Mouse (Mus musculus) brain, embryonic 14.5 days (tissue): ENCODE data around the gene Tcte1. TPM values are rescaled to one million over a fixed set of nuclear protein-coding genes. Genes with fewer than 3 reads are reported as not detected.

ENCODE experiments used
- DNase-seq: peaks from one replicate; pipeline ENCODE4 v3.0.0-alpha.2; 2011; ENCODE audit warnings: low read depth
- CTCF ChIP-seq: fragments of 200-500 bp; IDR thresholded peaks from 2 replicates; pipeline ENCODE4 v1.5.1; 2012; ENCODE audit warnings: inconsistent platforms, mild to moderate bottlenecking, moderate library complexity, borderline replicate concordance; ENCODE audit not compliant: insufficient read depth, insufficient read length; ENCODE audit errors: extremely low read depth
- POLR2A ChIP-seq: fragments of 200-500 bp; IDR thresholded peaks from 2 replicates; pipeline ENCODE4 v1.6.1; 2012; ENCODE audit warnings: mild to moderate bottlenecking, inconsistent platforms, borderline replicate concordance; ENCODE audit not compliant: poor library complexity, insufficient read depth, insufficient read length, severe bottlenecking; ENCODE audit errors: extremely low read depth
- polyA plus RNA-seq: library from polyadenylated mRNA; depleted of rRNA; stranded (reverse); fragments of >200 nt; gene quantifications from 2 replicates; pipeline ENCODE4 v1.2.3, GENCODE M21; 2012; rRNA removed

Gene Tcte1
- polyA plus RNA-seq: 0.40 and 0.92 TPM in 2 replicates

GRCm38 (mm10) chr17:45523263-45523662 lies at the start of gene Tcte1:
Tcte1 (plus strand) TSS chr17:45523434.
- TF ChIP-seq CTCF (no peak), POLR2A (no peak)
- DNase-seq: peak; percentile 82

- TF ChIP-seq CTCF: no peak
- no peak for TF ChIP-seq POLR2A
- no peak for DNase-seq
These were observed 49.6 kb upstream of the Tcte1 start for GRCm38 (mm10) chr17:45473667-45474066.

GRCm38 (mm10) chr17:45474146-45474545 lies 49.1 kb upstream of the Tcte1 start:
- DNase-seq: no peak
- TF ChIP-seq POLR2A (no peak), CTCF (no peak)

GRCm38 (mm10) chr17:45474669-45475465 lies 48.4 kb upstream of the Tcte1 start, which contains the start of gene Spats1:
Spats1 (minus strand) TSS chr17:45475415.
- TF ChIP-seq CTCF (no peak), POLR2A (peak; percentile 21; the same call in 1 of the 2 replicates)
- DNase-seq: peak; percentile 90

GRCm38 (mm10) chr17:45478234-45478825 lies 44.9 kb upstream of the Tcte1 start:
- peak; percentile 86 for DNase-seq
- TF ChIP-seq CTCF: peak; percentile 99
- no peak for TF ChIP-seq POLR2A

GRCm38 (mm10) chr17:45480429-45480828 lies 42.8 kb upstream of the Tcte1 start:
- no peak for DNase-seq
- TF ChIP-seq CTCF (no peak), POLR2A (no peak)

- TF ChIP-seq POLR2A: no peak
- TF ChIP-seq CTCF: no peak
These were observed 37.7 kb upstream of the Tcte1 start for GRCm38 (mm10) chr17:45485581-45485980.

GRCm38 (mm10) chr17:45487216-45487615 lies 36.0 kb upstream of the Tcte1 start:
- no peak for DNase-seq
- no peak for TF ChIP-seq CTCF

More at GRCm38 (mm10) chr17:45485581-45485980, 37.7 kb upstream of the Tcte1 start:
- DNase-seq: no peak

- no peak for TF ChIP-seq CTCF
- TF ChIP-seq POLR2A: no peak
- no peak for DNase-seq
These were observed 34.6 kb upstream of the Tcte1 start for GRCm38 (mm10) chr17:45488321-45489254.

GRCm38 (mm10) chr17:45489736-45490135 lies 33.5 kb upstream of the Tcte1 start:
- DNase-seq: no peak
- TF ChIP-seq CTCF (no peak), POLR2A (no peak)

GRCm38 (mm10) chr17:45490532-45491154 lies 32.6 kb upstream of the Tcte1 start:
- DNase-seq: no peak
- no peak for TF ChIP-seq POLR2A
- no peak for TF ChIP-seq CTCF

- no peak for DNase-seq
These were observed 27.8 kb upstream of the Tcte1 start for GRCm38 (mm10) chr17:45495398-45495797.

More at GRCm38 (mm10) chr17:45495398-45495797, 27.8 kb upstream of the Tcte1 start:
- TF ChIP-seq CTCF (no peak), POLR2A (no peak)
